Mouse (Mus musculus): ENCODE data around the gene Vpreb2.
"Not testable (repeated sequence)": the region's sequence is repeated elsewhere in the genome, so short reads cannot be mapped to it uniquely, and the experiment has no call there.

Vpreb2 gene

GRCm38 (mm10) chr16:17980128-17980527, at the start of gene Vpreb2:
TSS of gene Vpreb2 (plus strand) at chr16:17980428.
- no peaks in the 10 kb centered on the region for H3K27me3 ChIP-seq (ENCODE audit: control insufficient read depth, insufficient read depth, low read length, poor library complexity, severe bottlenecking)
- DNase-seq (ENCODE audit: low read depth, low spot score), result no peak

GRCm38 (mm10) chr16:17931906-17932460, 48.2 kb upstream of the Vpreb2 start:
- Histone ChIP-seq H3K36me3 (ENCODE audit: control insufficient read depth, insufficient read depth, low read length, poor library complexity, severe bottlenecking) (no peaks in the 10 kb centered on the region), H3K27me3 (ENCODE audit: control insufficient read depth, insufficient read depth, low read length, poor library complexity, severe bottlenecking) (no peaks in the 10 kb centered on the region)
- DNase-seq (ENCODE audit: low read depth, low spot score), result no peak

More at GRCm38 (mm10) chr16:17980128-17980527, at the start of gene Vpreb2:
- no peaks in the 10 kb centered on the region for H3K36me3 ChIP-seq (ENCODE audit: control insufficient read depth, insufficient read depth, low read length, poor library complexity, severe bottlenecking)

GRCm38 (mm10) chr16:17933594-17934444, 46.4 kb upstream of the Vpreb2 start:
- no peak for DNase-seq (ENCODE audit: low read depth, low spot score)
- no peaks in the 10 kb centered on the region for H3K36me3 ChIP-seq (ENCODE audit: control insufficient read depth, insufficient read depth, low read length, poor library complexity, severe bottlenecking)

GRCm38 (mm10) chr16:17934445-17934910, 45.8 kb upstream of the Vpreb2 start:
- H3K36me3 ChIP-seq (ENCODE audit: control insufficient read depth, insufficient read depth, low read length, poor library complexity, severe bottlenecking), result no peaks in the 10 kb centered on the region
- DNase-seq (ENCODE audit: low read depth, low spot score), result no peak
- H3K27me3 ChIP-seq (ENCODE audit: control insufficient read depth, insufficient read depth, low read length, poor library complexity, severe bottlenecking), result no peaks in the 10 kb centered on the region

More at GRCm38 (mm10) chr16:17933594-17934444, 46.4 kb upstream of the Vpreb2 start:
- H3K27me3 ChIP-seq (ENCODE audit: control insufficient read depth, insufficient read depth, low read length, poor library complexity, severe bottlenecking), result no peaks in the 10 kb centered on the region

GRCm38 (mm10) chr16:17936776-17937175, 43.5 kb upstream of the Vpreb2 start:
- DNase-seq (ENCODE audit: low read depth, low spot score), result no peak
- Histone ChIP-seq H3K27me3 (ENCODE audit: control insufficient read depth, insufficient read depth, low read length, poor library complexity, severe bottlenecking) (no peaks in the 10 kb centered on the region), H3K36me3 (ENCODE audit: control insufficient read depth, insufficient read depth, low read length, poor library complexity, severe bottlenecking) (no peaks in the 10 kb centered on the region)

GRCm38 (mm10) chr16:17938187-17938586, 42.0 kb upstream of the Vpreb2 start:
- H3K36me3 ChIP-seq (ENCODE audit: control insufficient read depth, insufficient read depth, low read length, poor library complexity, severe bottlenecking), result no peaks in the 10 kb centered on the region
- no peaks in the 10 kb centered on the region for H3K27me3 ChIP-seq (ENCODE audit: control insufficient read depth, insufficient read depth, low read length, poor library complexity, severe bottlenecking)
- DNase-seq (ENCODE audit: low read depth, low spot score), result no peak

- no peaks in the 10 kb centered on the region for H3K27me3 ChIP-seq (ENCODE audit: control insufficient read depth, insufficient read depth, low read length, poor library complexity, severe bottlenecking)
- no peaks in the 10 kb centered on the region for H3K36me3 ChIP-seq (ENCODE audit: control insufficient read depth, insufficient read depth, low read length, poor library complexity, severe bottlenecking)
- DNase-seq (ENCODE audit: low read depth, low spot score), result peak; percentile 86
These were observed 41.4 kb upstream of the Vpreb2 start for GRCm38 (mm10) chr16:17938821-17939220.

GRCm38 (mm10) chr16:17939255-17939751, 40.9 kb upstream of the Vpreb2 start:
- H3K36me3 ChIP-seq (ENCODE audit: control insufficient read depth, insufficient read depth, low read length, poor library complexity, severe bottlenecking), result no peaks in the 10 kb centered on the region
- no peak for DNase-seq (ENCODE audit: low read depth, low spot score)
- H3K27me3 ChIP-seq (ENCODE audit: control insufficient read depth, insufficient read depth, low read length, poor library complexity, severe bottlenecking), result no peaks in the 10 kb centered on the region

GRCm38 (mm10) chr16:17943466-17943865, 36.8 kb upstream of the Vpreb2 start:
- DNase-seq (ENCODE audit: low read depth, low spot score), result no peak
- Histone ChIP-seq H3K36me3 (ENCODE audit: control insufficient read depth, insufficient read depth, low read length, poor library complexity, severe bottlenecking) (no peaks in the 10 kb centered on the region), H3K27me3 (ENCODE audit: control insufficient read depth, insufficient read depth, low read length, poor library complexity, severe bottlenecking) (no peaks in the 10 kb centered on the region)

GRCm38 (mm10) chr16:17945081-17945831, 35.0 kb upstream of the Vpreb2 start:
- Histone ChIP-seq H3K36me3 (ENCODE audit: control insufficient read depth, insufficient read depth, low read length, poor library complexity, severe bottlenecking) (no peaks in the 10 kb centered on the region), H3K27me3 (ENCODE audit: control insufficient read depth, insufficient read depth, low read length, poor library complexity, severe bottlenecking) (no peaks in the 10 kb centered on the region)
- DNase-seq (ENCODE audit: low read depth, low spot score), result no peak

- DNase-seq (ENCODE audit: low read depth, low spot score), result no peak
These were observed 30.8 kb upstream of the Vpreb2 start for GRCm38 (mm10) chr16:17949421-17949877.

GRCm38 (mm10) chr16:17950068-17950467, 30.2 kb upstream of the Vpreb2 start:
- no peaks in the 10 kb centered on the region for H3K27me3 ChIP-seq (ENCODE audit: control insufficient read depth, insufficient read depth, low read length, poor library complexity, severe bottlenecking)
- DNase-seq (ENCODE audit: low read depth, low spot score), result no peak
- H3K36me3 ChIP-seq (ENCODE audit: control insufficient read depth, insufficient read depth, low read length, poor library complexity, severe bottlenecking), result no peaks in the 10 kb centered on the region

More at GRCm38 (mm10) chr16:17949421-17949877, 30.8 kb upstream of the Vpreb2 start:
- no peaks in the 10 kb centered on the region for H3K27me3 ChIP-seq (ENCODE audit: control insufficient read depth, insufficient read depth, low read length, poor library complexity, severe bottlenecking)
- no peaks in the 10 kb centered on the region for H3K36me3 ChIP-seq (ENCODE audit: control insufficient read depth, insufficient read depth, low read length, poor library complexity, severe bottlenecking)

- Histone ChIP-seq H3K27me3 (ENCODE audit: control insufficient read depth, insufficient read depth, low read length, poor library complexity, severe bottlenecking) (no peaks in the 10 kb centered on the region), H3K36me3 (ENCODE audit: control insufficient read depth, insufficient read depth, low read length, poor library complexity, severe bottlenecking) (no peaks in the 10 kb centered on the region)
- no peak for DNase-seq (ENCODE audit: low read depth, low spot score)
These were observed 28.6 kb upstream of the Vpreb2 start for GRCm38 (mm10) chr16:17951618-17952017.

GRCm38 (mm10) chr16:17956052-17956638, 24.1 kb upstream of the Vpreb2 start:
- not testable (repeated sequence) for H3K27me3 ChIP-seq (ENCODE audit: control insufficient read depth, insufficient read depth, low read length, poor library complexity, severe bottlenecking); DNase-seq (ENCODE audit: low read depth, low spot score)

More at GRCm38 (mm10) chr16:17956052-17956638, 24.1 kb upstream of the Vpreb2 start:
- H3K36me3 ChIP-seq (ENCODE audit: control insufficient read depth, insufficient read depth, low read length, poor library complexity, severe bottlenecking), result not testable (repeated sequence)

Measured in splenic B cell, adult 2 months (primary cell).